Mouse (Mus musculus) regulatory T cell (primary cell): ENCODE measurements at regions not wholly inside any gene's neighbourhood (a gene's known extent, or its start where the extent isn't known, plus 50 kb on each side); places are given as distances from the start of the nearest gene placed in this dataset.

Experiments used
- in situ Hi-C: fragments of 300-600 bp; cut with MboI, MseI; formaldehyde crosslinking; loops from one replicate; pipeline ENCODE4 v1.15.1; 2025; ENCODE audit warnings: high pct_unique_total_duplicates

DNA sequence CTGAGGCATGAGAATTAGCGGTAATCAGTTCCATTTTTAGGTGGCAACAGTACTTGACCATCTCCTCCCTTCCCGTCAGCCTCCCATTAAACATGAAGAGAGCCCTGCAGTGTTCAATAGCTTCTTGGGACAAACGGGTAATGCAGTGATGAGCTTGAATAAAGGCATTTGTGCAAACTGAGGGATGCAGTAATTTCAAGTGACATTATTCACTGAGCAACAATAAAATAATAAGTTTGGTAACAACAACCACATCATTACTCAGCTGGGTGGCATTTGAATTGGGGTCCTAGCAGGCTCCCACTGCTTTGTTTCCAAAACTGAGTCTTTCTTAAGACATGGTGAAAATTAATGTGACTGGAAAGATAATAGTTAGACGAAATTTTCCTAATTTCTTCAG lies 315.2 kb upstream of the C030005K15Rik start:
- in situ Hi-C loops = no loop called here

DNA sequence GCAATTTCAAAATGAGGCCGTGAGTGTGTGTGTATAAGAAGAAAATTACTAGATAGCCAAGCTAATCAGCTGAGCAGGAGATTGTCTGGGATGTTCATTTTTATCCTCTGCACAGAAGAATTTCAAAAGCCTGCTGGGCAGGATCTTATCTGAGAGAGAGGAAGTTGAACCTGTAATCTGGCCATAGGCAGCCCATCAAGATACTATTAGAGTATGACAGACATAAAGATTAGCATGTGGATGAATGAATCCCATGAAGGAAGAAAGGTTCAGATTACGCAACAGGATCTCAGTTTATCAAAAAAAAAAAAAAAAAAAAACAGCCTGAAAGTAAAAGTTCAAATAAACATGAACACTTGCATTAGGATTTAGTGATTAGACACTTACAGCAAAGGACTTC lies 317.3 kb upstream of the C030005K15Rik start:
- in situ Hi-C loops = no loop called here

DNA sequence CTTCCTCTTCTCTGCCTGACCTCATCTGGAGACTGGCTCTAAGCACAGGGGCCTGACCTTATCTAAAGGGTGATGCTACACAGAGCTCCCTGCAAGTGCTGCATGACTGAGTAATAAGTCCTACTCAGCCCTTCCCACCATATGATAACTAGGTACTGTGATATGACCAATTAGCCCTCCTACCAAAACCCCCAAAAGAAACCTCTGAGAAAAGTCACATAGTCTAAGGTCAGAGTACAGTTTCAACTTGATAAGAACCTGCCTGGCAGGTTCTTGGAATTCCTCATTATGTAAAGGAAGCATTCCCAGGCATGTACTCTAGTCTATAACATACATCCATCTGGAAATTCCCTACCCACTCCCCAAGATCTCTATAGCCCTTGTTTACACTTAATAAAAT lies 318.0 kb upstream of the C030005K15Rik start:
- in situ Hi-C loops = no loop called here

DNA sequence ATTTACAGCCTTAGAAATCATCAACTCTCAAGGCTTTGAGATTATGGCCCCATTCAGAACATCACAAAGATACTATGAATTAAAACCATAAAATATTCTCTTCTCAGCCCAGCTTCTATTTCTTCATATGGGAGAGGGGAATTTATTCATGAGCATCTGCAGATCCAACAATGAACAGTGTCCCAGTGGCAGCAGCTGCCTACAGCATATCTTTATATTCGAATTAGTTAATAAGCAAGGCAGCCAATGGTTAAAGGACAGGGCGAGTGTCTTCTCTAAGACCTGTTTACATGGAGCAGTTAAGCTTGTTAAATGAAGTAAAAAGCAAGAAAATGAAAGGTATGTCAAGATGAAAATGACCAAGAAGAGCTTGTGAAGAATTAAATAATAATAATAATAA lies 346.9 kb upstream of the C030005K15Rik start:
- in situ Hi-C loops = no loop called here

DNA sequence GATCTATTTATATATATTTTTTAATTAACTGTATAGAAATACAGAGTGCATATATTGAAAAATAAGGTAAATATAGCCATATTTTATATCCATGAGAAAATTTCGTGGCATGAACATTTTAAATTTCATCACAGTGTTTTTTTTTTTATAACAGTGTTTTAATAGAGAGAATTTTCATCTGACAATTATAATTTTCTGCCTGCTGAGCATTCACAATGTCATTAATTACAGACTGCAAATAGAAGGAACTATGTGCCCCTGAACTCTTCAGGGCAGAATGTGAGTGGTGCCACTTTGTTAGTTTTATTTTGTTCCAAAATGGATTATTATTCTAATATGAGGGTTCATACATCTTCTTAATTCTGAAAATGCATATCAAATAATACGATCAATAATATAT lies 358.3 kb upstream of the C030005K15Rik start:
- in situ Hi-C loops = no loop called here

DNA sequence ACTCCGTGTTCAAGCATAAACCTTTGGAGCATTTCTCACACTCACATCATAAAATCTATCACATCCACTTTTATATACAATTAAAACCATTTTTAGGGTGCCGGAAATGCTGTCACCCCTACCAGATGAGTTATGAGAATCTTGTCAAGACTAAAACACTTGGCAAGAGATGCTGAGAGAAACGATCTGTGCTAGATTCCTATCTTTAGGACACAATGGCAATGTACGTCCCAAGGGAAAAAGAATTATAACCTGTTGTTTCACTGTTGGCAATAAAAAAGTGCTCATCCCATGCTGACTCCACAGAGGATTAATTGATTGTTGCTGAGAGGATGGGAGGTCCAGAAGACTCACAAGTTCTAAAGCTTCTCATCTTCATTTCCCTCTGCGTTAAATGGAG lies 389.7 kb upstream of the C030005K15Rik start:
- in situ Hi-C loops = no loop called here

DNA sequence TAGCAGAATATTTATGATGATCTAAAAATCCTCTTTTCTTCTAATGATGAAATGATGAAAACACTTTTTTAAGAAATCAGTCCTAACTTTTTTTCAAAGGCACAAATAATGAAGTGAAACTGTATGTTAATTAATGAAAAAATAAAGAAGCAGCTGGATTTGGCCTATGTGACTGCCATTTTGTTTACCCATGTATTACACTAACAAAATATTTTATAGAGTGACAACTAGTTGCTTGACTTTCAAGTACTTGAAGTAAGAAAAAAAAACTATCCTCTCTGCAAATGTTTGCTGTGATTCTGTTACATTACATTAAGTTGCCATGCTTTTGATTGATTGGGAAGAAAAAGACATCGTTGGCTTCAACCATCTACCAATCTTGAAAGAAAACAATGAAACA lies 399.2 kb upstream of the C030005K15Rik start:
- in situ Hi-C loops = no loop called here

DNA sequence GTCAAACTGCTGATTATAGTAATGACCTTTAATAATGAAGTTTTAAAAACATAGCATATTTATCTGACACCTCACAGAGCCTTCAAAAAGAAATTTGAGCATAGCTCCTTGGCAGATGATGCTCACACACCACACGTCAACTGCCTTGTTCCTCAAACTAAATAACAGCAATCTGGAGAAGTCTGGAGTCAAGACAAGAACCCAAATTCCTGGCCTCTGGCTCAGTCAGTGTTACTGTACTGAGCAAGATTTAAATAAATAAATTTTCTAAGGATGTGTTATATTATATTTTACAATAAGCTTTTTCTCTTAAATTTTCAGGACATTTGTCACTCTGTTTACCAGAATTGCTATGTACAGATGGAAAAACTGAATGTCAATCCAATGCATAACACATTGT lies 408.5 kb upstream of the C030005K15Rik start:
- in situ Hi-C loops = no loop called here

DNA sequence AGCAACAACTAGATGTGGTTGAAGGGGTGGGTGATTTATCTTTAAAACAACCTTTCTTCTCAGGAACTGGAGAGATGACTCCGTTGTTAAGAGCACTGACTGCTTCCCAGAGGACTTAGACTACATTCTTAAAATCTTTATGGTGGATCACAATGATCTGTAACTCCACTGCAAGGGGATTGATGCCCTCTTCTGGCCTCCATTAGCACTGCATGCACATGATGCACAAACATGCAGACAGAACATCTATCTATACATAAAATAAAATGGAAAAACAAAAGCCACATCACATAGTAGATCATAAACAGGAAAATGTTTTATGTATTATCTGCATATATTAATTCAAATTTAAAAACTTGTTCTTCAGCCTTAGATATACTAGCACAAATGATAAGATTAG lies 419.2 kb upstream of the C030005K15Rik start:
- in situ Hi-C loops = no loop called here

DNA sequence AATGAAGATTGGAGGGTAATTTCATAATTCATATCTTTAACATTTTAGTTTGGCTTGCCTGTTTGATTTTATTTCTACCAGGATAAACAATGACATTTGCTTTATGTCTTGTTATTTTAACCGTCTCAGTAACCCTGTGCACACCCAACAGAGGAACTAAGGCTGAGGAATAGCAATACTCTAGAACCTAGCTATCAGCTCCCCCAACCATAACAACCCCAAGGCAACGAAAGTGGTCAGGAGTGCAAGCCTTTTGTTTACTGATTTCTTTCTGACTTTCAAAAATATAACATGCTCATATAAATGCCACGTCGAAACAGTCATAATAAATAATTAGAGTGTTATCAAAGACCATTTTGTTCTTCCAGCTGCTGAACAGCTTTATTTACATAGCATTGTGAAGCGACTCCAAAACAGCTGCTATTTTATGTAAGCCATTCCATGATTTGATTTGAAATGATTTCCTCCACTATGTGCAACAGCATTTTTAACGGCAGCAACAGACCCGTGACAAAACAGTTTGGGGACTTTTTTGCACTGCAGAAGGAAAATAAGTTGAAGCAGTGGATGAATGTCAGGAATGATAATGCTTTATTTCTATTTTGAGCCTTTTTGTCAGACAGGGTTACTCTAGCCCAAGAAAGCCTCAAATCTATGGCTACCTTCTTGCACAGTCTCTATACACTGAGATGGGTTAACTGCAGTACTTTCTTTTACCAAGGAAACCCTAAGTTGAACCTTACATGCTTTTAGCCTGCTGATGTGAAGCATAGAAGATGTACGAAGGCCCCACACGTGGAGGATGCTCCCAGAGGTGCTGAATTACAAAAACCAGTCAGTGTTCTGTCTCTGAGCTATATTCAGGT lies 420.7 kb upstream of the C030005K15Rik start:
- in situ Hi-C loops = no loop called here

DNA sequence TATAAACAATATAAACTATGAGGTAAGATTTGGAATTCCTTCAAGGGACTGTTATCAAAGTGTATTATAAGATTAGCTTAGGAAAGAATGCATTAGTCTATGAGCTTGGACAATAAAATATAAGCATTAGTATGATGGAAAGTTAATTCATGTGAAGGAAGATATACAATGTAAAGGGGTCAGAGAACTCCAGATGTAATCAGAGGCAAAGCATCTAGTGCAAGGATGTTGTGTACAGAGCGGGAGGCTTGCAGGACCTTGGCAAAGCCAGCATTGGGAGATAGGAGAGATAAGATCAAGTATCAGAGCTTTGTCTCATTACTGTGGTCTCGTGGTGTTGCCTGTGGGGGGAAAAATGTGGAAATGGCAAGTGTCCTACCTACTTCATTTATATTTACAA lies 429.4 kb upstream of the C030005K15Rik start:
- in situ Hi-C loops = no loop called here

DNA sequence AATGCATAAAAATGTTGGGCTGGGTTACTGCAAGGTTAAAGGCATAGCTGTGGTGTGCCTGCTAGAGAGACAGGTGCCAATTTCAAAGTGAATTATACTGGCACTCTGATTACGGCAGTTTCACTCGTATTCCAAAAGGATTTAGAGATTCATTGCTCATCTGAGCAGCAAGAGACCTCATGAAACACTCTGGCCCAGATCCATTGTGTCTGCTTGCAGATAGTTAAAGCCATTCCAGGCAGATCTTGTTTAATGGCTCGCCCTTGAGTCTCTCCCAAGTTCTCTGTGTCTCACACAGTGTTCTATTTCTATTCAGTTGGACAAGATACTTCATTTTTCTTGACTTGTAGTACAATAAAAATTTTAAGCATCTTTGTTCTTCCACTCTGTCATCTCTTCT lies 459.1 kb upstream of the C030005K15Rik start:
- in situ Hi-C loops = no loop called here

DNA sequence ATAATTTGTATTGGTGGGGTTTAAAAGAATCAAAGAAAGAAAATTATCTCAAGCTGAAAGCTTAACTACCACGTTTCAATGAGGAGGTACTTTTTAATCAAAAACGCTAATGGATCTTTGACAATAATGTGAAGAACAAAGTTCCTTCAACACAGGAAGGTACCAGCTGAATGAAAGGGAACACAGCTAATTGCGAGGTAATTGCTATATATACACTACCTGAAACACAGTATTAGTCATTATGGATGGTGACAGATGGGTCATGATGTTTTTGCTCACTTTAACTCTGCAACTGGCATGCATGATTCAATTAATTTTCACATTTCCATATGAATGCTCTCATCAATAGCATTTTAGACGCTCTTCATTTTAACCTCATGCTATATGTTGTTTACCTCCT lies 470.3 kb upstream of the C030005K15Rik start:
- in situ Hi-C loops = no loop called here

DNA sequence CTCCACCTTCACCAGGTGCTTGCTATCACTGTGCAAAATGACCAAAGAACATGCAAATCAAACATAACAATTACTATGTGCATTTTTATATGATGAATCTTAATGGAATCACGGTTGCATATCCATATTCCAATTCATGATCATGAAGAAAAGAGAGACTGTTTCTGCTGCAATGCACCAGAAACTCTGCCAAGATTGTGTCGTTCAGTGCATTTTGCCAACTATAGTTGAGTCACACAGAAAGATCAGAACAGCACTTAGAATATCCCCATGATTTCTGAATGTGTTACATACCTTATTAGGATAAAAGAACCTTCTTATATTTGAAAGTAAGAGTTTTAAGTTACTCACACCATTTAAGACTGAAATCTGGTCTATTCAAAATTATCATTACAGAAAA lies 483.7 kb upstream of the C030005K15Rik start:
- in situ Hi-C loops = no loop called here

DNA sequence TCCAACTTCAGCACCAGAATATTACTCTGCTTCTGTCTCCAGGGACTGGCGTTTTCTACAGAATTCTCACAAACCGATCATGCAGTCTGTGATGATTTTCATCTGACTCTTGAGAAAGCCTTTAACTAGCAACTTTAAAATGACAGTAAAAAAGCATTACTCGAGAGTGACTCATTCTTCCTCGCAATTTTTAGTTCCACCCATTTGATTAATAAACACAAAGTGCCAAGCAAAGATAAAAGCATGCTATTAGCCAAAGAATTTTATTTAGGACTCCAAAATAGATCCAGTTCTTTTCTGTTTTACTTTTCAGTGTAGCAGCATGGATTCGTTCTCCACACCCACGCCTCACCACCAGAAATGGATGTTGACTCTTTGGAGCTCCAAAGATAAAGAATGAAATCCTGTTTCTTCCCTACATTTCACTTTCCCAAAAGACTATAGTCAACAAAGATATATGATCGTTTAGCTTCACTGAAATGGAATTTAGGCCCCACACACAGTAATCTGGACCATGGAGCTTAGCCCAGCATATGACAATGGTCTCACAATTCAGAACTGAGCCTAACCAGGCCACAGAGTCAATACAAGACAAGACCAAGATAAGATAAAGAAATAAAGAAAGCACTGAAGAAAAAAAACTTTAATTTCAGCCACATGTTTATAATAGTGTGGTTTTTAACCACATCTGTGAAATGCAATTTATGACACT lies 486.5 kb upstream of the C030005K15Rik start:
- in situ Hi-C loops = no loop called here

DNA sequence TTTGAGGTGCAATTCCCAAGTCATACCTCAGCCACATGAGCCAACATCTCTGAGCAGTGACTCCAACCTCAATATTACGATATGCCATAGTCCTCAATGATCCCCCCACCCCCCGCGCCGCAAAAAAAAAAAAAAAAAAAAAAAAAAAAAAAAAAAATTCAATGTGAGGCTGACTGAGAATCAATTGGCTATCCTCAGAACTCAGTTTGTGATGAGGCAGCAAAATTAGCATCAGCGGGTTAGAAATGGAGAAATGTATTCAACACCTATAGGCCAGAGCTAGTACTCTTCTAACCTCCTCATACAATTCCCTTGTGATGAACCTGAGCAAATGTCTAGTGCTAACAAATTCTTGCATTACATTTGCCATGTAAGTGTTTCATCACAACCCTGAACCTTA lies 504.5 kb upstream of the C030005K15Rik start:
- in situ Hi-C loops = no loop called here

DNA sequence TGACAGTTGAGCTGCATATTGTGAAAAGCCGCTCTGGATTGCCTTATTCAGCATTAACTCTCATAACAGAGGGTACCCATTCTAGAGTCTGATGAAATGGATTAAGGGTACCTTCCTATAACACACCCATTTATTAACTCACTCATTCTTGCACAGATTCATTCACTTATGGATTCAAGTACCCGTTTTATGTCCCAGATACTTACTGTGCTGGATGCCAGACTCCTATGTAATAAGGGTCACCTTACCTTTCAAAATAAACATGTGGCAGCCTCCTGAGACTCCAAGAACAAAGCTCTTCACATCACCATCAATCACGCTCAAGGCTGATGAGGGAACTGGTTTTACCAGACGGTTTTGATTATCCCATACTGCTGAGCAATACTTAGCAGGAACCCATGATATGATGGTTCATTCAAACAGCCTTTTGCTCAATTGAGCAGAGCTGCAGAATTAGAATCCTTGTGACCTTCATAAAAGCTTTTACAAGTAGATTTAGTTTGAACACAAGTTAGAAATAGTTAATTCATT lies 505.2 kb upstream of the C030005K15Rik start:
- in situ Hi-C loops = no loop called here

DNA sequence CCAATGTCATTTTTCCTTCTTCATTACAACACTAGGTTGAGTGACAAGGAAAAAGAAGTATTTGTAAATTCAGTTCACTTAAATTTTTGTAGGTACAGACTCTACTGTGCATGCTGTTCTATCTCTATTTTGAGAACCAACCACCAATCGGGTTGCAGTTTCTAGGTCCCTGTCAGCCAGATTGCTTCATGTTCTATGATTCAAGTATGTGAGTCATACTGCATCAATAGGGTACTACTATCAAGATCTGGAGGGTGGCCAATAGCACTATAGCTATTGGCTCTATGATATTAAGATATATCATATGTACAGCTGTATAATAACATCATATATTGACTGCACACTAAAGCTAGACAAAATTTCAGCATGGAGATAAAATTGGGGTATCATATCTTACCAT lies 521.8 kb upstream of the C030005K15Rik start:
- in situ Hi-C loops = no loop called here

DNA sequence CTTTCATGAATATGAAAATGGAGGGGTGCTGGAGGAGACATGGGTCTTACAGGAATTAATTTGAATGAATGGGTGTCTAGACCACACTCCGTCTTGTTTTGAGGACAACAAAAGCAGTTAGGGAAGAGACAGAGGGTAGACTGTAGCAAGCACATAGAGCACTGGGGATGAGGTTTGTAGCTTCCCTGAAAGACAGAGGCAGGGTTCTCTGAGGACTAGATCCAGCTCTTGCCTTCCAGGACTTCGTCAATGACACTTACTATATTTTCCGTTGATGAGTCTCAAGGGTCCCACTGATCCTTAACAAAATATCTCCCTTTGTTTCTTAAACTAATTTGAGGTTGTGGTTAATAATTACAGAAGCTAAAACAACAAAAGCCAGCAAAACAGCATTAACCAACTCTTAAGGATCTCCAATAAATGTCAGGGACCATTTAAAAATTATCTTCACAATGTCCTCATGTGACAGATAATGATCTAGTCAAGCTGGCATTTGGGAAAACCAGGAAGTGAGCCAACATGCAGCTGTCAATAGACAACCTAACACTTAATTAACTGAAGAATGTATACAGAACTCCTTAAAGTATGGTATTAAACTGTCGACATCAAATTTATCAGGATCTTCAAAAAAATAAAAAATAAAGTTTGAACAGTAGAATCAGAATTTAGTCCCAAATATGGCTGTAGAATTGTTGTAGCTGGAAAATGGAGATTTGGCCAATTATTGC lies 531.6 kb upstream of the C030005K15Rik start:
- in situ Hi-C loops = no loop called here

DNA sequence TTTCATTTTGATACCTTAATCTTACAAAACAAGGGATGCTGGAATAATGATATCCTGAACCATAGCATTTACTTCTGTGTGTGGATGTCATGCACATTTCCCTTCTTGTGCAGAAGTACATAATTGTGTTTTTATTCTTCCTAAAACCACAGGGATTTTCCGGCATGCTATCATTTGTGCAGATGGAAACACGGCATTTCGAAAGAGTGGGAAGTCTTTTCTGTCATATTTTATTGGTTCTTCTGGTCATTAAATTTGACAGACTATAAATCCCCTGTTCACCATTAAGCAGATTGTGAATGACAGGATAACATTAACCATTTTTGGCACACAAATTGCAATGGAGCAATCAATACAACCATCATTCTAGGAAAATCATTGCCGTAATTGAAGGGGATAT lies 532.7 kb upstream of the C030005K15Rik start:
- in situ Hi-C loops = no loop called here

DNA sequence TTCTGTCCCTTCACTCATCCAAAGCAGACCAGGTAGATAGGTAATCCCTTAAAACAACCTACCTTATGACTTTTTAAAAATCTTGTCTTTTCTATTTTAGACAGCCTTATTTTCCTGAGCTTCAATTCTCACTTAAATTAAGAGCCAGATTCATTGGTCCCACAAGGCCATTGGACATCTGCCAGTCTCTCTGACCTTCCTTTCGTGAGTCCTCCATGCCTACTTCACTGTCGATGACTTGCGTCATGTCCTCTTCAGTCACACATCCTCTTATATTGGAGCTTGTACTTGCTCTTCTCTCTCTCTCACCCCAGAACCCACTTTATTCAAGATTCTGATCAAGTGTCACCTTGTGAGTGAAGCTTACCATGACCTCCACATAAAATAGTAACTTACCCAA lies 542.0 kb upstream of the C030005K15Rik start:
- in situ Hi-C loops = no loop called here

DNA sequence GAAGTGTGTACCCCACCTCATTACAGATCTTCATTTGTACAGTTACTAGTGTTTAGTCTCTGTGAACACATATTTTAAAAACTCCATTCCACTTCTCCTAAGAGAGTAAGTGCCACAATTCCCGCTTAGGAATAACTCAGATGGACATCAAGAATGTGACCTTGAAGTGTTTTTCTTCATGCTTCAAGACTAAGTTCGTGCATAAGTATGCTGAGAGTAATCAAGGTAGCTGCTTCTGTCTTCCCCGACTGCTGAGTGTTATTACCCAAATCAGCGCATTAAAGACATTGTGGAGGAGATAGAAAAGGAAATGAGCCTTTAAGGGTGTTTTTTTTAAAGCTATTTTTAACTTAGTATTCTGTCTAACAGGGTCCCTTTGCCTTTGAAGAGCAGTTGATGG lies 565.1 kb upstream of the C030005K15Rik start:
- in situ Hi-C loops = no loop called here
